Mouse (Mus musculus) CD8-positive naive resting alpha-beta T cell, adult 2 months (primary cell): ENCODE measurements at regions not wholly inside any gene's neighbourhood (a gene's known extent, or its start where the extent isn't known, plus 50 kb on each side); places are given as distances from the start of the nearest gene placed in this dataset.

Experiments
- DNase-seq, 2 experiments: peaks; one replicate each; pipeline ENCODE4 v3.0.0; 2022; ENCODE audit warnings: low read depth in 2 of 2, low spot score in 2 of 2

GRCm38 (mm10) chr2:72800696-72801095 is 179.6 kb downstream of the Sp3 start:
- DNase-seq, result no peak

GRCm38 (mm10) chr2:72813282-72813974 is 166.8 kb downstream of the Sp3 start:
- no peak for DNase-seq

DNA sequence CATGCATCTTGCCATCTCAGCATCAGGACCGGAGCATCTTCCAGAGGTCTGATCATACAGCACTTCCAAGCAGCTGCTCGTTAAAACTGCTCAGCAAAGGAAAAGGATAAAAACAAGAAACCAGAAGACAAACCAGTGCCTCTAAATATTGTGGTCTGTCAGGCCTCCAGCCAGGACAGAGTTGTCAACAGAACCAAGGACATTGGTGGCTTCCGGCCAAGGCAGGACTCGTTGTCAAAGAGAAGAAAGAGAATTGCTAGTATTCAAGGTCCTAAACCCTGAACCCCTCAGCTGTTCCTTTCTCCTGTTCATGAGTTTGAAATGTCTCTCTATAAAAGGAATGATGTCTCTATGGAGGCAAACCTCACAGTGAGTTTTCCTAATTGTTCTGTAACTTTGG is 155.0 kb downstream of the Sp3 start:
- no peak for DNase-seq

GRCm38 (mm10) chr2:72829139-72829538 is 151.1 kb downstream of the Sp3 start:
- DNase-seq, result no peak

DNA sequence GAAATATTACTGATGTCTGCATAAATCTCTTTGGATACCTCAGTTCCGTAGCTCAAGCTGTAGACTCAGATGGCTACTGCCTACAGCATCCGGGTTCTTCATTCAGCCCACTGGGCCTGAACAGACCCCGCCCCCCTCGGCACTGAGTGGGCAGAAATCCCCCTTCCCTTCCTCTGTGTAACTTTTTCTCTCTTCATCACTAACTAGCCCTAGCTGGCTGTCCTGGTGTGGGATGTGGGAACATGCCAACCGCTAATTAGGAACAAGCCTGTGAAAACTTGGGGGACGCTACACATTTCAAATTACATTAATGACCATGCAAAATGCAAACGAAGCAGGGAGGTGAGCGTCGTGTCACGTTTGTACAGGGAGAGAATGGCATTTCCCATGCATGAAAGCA is 147.5 kb downstream of the Sp3 start:
- DNase-seq, result no peak

DNA sequence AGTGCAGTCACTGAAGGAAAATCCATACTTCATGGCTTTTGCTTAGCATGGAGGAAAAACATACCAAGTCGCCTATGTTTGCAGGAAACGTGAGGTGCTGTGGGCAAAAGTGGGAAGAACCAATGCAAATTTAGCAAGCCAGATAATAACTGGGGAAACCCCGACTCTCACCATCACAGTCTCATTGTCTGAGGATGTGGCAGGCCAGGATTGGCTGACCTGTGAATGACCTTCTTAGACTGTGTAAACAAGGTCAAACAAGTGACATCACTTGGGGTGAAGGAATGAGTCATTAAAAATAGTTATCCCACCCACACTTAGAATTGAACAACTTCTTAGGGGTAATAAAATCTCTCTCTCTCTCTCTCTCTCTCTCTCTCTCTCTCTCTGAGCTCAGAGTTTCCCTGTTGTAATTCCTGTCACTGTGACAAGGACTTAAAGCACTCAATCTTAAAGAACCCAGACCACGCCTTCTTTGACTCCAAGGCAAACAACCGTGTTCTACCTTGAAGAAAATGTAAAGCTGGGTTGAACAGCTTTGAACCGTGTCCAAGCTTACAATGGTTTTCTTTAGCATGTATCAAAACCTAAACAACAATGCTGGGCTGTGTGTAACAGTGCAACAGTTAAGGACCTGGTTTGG is 142.0 kb downstream of the Sp3 start:
- DNase-seq, result peak; percentile 59 to 69

DNA sequence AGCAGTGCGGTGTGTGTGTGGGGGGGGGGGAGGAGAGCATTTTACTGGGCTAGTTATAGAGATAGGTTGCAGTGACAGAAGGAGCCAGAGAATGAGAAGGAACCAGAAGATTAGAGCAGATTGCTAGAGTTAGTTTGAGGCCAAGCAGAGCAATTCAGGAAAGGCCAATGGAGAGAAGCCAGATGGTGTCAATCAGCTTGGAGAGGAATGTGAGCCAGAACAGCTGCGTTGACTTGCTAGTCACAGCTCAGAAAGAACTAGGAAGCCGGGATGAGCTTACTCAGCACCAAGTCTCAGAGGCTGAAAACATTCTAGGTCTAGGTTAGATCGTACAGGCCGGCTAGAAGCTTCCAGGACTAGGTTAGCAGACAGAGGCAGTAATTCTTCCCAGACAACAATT is 140.6 kb downstream of the Sp3 start:
- DNase-seq, result no peak

DNA sequence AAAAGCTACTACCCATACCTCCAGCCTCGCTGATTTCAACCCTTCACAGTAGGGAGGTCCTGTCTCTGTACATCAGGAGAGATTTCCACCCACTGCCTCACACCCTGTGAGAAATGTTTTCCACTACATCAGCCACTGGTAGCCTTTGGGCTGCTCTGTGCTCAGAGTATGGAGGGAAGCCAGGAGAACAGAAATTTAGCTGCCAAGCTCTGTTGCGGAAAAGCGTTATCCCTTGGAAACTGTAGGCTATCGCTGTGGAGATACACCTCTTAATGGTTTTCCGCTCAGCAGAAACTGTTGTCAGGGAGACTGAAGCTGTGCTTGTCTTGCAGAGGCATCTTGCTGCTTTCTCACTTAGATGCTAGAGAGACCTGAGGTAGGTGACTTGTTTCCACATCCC is 138.9 kb downstream of the Sp3 start:
- no peak for DNase-seq

DNA sequence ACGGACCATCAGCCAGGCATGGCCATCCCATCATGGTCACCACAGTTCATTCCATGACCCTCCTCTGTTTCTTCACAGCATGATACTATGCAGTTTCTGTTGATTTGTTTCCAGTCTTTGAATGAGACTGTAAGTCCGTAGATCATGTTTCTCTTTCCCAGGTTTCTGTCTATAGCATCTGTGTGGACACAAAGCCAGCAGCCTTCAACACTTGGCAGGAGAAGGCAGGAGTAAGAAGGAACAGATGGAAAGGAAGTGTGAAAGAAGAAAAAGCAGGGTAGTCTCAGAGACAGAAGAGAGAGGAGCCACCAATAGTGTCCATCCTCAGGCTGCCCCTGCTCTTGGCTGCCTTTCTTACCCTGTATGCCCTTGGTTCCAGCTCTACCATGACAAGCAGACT is 136.6 kb downstream of the Sp3 start:
- no peak for DNase-seq

DNA sequence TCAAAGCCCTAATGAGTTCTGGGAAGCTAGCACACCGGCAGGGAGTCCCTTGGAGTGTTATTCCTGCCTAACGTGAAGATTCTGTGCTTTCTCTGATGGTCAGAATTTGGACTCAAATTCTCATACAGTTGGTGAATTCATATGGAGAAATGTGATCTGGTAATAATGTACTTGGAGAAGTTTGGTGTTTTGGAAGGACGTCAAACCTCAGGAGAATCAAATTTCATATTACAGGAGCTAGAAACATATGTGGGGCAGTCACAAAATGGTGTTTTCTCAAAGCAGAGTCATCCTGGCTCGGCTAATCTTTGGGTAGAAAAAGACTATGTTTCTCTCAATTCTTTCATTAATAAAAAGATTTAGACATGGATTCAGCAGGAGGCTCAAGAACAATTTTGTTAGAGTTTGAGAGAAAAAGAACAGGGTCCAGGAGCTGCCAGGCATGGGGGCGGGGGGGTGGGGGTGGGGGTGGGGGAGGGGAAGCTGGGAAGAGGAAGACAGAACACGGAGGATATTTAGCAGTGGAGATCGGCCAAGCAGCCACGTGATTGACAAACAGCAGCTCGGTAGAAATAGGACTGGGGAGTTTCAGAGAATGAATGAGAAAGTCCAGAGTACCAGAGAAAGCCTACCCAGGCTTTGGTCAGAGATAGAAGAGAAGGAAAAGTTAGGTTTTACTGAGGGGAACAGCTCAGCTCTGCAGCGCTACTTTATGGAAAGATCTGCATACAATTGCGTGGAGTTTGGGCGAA is 130.6 kb downstream of the Sp3 start:
- no peak for DNase-seq

DNA sequence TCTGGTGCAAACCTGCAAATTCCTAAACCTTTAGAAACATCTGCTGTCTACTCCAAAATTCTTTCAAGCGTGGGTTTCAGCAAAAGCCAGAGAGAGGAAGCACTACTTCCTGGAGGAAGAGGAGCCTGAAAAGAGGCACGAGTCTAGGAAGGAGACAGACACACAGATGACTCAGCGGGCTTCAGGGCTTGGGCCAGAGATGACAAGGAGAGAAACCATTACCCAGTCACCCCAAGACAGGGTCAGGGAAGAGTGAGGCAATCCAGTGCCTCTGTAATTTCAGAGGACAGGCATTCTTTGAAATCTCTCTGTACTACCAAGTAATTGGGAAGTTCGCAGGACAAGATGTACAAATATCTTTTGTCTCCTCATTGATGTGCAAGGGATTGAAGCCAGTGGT is 127.7 kb downstream of the Sp3 start:
- DNase-seq, result no peak

GRCm38 (mm10) chr2:72855276-72855970 is 124.8 kb downstream of the Sp3 start:
- DNase-seq, result peak; percentile 59 to 60

- peak; percentile 40 to 51 for DNase-seq
Observed at GRCm38 (mm10) chr2:72855971-72856755, 124.1 kb downstream of the Sp3 start.

- peak in 1 of 2 experiments; percentile 13 for DNase-seq
Observed at GRCm38 (mm10) chr2:72857377-72857776, 122.9 kb downstream of the Sp3 start.

GRCm38 (mm10) chr2:72865462-72866365 is 114.5 kb downstream of the Sp3 start:
- no peak for DNase-seq

DNA sequence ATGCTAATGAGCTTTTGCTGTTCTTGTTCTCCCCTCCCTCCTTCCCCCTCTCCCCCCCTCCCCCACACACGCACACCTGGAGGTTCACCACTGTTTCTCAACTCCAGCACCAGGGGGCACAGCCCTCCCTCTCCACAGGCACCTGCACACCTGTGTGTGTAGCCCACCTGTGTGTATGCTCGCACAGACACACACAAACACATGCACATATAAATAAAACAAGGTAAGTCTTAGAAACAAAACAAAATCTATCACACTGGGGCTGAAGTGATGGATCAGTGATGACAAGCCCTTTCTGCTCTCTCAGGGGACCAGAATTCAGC is 113.9 kb downstream of the Sp3 start:
- DNase-seq, result no peak

- no peak for DNase-seq
Observed at GRCm38 (mm10) chr2:72868173-72868572, 112.1 kb downstream of the Sp3 start.

- no peak for DNase-seq
Observed at GRCm38 (mm10) chr2:72871836-72872235, 108.4 kb downstream of the Sp3 start.

DNA sequence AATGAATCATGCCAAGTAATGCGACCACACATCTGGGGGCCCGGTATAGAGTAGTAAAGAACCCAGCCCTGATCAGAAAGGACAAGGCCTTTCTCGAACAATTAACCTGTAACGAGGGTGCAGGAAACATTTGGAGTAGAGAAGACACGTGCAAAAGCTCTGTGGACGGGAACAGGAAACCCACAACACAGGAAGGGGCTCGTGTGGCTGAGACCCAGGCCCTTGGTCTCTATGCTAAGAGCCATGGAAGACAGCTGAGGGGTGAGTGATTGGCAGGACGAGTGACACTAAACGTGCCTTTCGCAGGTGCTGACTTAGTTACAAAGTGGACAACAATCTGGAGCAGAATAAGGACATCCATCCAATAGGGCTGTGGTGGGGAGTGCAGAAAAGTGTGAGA is 106.3 kb downstream of the Sp3 start:
- DNase-seq, result no peak

GRCm38 (mm10) chr2:72874533-72874932 is 105.7 kb downstream of the Sp3 start:
- DNase-seq, result peak; percentile 33 to 56
